ENCODE assay signal across 8 mouse cellular contexts in genomic region chr11:94385977-94386771, GRCm38 (mm10). TPM values are rescaled to one million over a fixed set of nuclear protein-coding genes. Genes with fewer than 3 reads are reported as not detected.
DNase-seq lines count a peak whose midpoint lies in the region; ATAC-seq and TF ChIP-seq lines count a peak whose summit lies in the region.

No protein-coding gene starts in this region.

- 0 out of 2 replicates have a peak, but pooled peaks have one; percentile 31 for ATAC-seq in hindbrain, embryonic 14.5 days (ENCODE audit: low FRiP score)
- ATAC-seq in limb, embryonic 14.5 days (ENCODE audit: low FRiP score, low read depth): no peak
- ATAC-seq in midbrain, embryonic 12.5 days (ENCODE audit: low FRiP score, low read depth): no peak

- no peak overlapping the region for H3K4me3 ChIP-seq in embryonic facial prominence, embryonic 10.5 days
- H3K4me3 ChIP-seq in hindbrain, embryonic 14.5 days (replicated peaks; ENCODE audit: low read length): no peak overlapping the region
- H3K4me3 ChIP-seq in limb, embryonic 14.5 days (replicated peaks; ENCODE audit: low read length): no peak overlapping the region
- no peak overlapping the region for H3K4me3 ChIP-seq in midbrain, embryonic 12.5 days

- no peak overlapping the region for H3K9ac ChIP-seq in hindbrain, embryonic 14.5 days
- no peak overlapping the region for H3K9ac ChIP-seq in limb, embryonic 14.5 days (ENCODE audit: low read depth, low read length, severe bottlenecking)
- H3K9ac ChIP-seq in midbrain, embryonic 12.5 days (replicated peaks): no peak overlapping the region

- no peaks in the 10 kb centered on the region for H3K9me3 ChIP-seq in embryonic facial prominence, embryonic 10.5 days
- no peaks in the 10 kb centered on the region for H3K9me3 ChIP-seq in hindbrain, embryonic 14.5 days (ENCODE audit: control insufficient read depth, low read length)
- H3K9me3 ChIP-seq in limb, embryonic 14.5 days (ENCODE audit: control insufficient read depth, low read length): no peaks in the 10 kb centered on the region
- no peaks in the 10 kb centered on the region for H3K9me3 ChIP-seq in midbrain, embryonic 12.5 days

- TF ChIP-seq POLR2A in limb, embryonic 14.5 days (IDR thresholded peaks at IDR 0.05; ENCODE audit: borderline replicate concordance, extremely low read depth, insufficient read depth, insufficient read length): no peak

- peaks cover 13% of the 10 kb centered on the region for H3K27me3 ChIP-seq in embryonic facial prominence, embryonic 10.5 days (replicated peaks; ENCODE audit: low read depth, poor library complexity, severe bottlenecking)
- no peaks in the 10 kb centered on the region for H3K27me3 ChIP-seq in hindbrain, embryonic 14.5 days (ENCODE audit: control insufficient read depth, insufficient read depth, low read length)
- no peaks in the 10 kb centered on the region for H3K27me3 ChIP-seq in limb, embryonic 14.5 days (ENCODE audit: control insufficient read depth, insufficient read depth, low read length)
- H3K27me3 ChIP-seq in midbrain, embryonic 12.5 days: peaks cover 1% of the 10 kb centered on the region; the same call in 1 of the 2 replicates

- no peaks in the 10 kb centered on the region for H3K36me3 ChIP-seq in embryonic facial prominence, embryonic 10.5 days (replicated peaks)
- H3K36me3 ChIP-seq in hindbrain, embryonic 14.5 days (replicated peaks; ENCODE audit: control insufficient read depth, insufficient read depth): no peaks in the 10 kb centered on the region
- no peaks in the 10 kb centered on the region for H3K36me3 ChIP-seq in limb, embryonic 14.5 days (ENCODE audit: control insufficient read depth, insufficient read depth, low read length)
- H3K36me3 ChIP-seq in midbrain, embryonic 12.5 days: no peaks in the 10 kb centered on the region

- peak; percentile 35 to 49 for DNase-seq in spleen, adult 18-20 months
- DNase-seq in spleen, adult 12 weeks (ENCODE audit: low spot score): no peak
- peak; percentile 30 for DNase-seq in embryonic facial prominence, embryonic 10.5 days (ENCODE audit: low spot score)
- no peak for DNase-seq in hindbrain, embryonic 14.5 days (ENCODE audit: low spot score)
- DNase-seq in limb, embryonic 14.5 days (ENCODE audit: low spot score): peak; percentile 22
- DNase-seq in thymus, postnatal 0 days (ENCODE audit: low spot score): peak; percentile 66
- no peak for DNase-seq in testis, postnatal 14 days (ENCODE audit: low spot score)

- no peak overlapping the region for H3K4me2 ChIP-seq in hindbrain, embryonic 14.5 days (replicated peaks)
- no peak overlapping the region for H3K4me2 ChIP-seq in limb, embryonic 14.5 days (replicated peaks; ENCODE audit: low read depth, low read length, severe bottlenecking)
- 0 out of 2 replicates have a peak overlapping the region, but pooled peaks have one; percentile 15 for H3K4me2 ChIP-seq in midbrain, embryonic 12.5 days (replicated peaks)

- 0 out of 2 replicates have a peak overlapping the region, but pooled peaks have one; percentile 12 for H3K27ac ChIP-seq in embryonic facial prominence, embryonic 10.5 days (replicated peaks)
- H3K27ac ChIP-seq in hindbrain, embryonic 14.5 days: no peak overlapping the region
- no peak overlapping the region for H3K27ac ChIP-seq in limb, embryonic 14.5 days (replicated peaks; ENCODE audit: low read depth, low read length)
- H3K27ac ChIP-seq in midbrain, embryonic 12.5 days (replicated peaks): peak overlapping the region; percentile 26; the same call in 1 of the 2 replicates

- 41% methylated on average over 12 of the region's 12 CpGs for WGBS in embryonic facial prominence, embryonic 10.5 days
- 16% methylated on average over 12 of the region's 12 CpGs for WGBS in hindbrain, embryonic 14.5 days
- 11% methylated on average over 12 of the region's 12 CpGs for WGBS in limb, embryonic 14.5 days
- 23% methylated on average over 12 of the region's 12 CpGs for WGBS in midbrain, embryonic 12.5 days

- peaks cover 23% of the 10 kb centered on the region for H3K4me1 ChIP-seq in embryonic facial prominence, embryonic 10.5 days
- 0 out of 2 replicates have a peak, but pooled peaks cover 9% of the 10 kb centered on the region for H3K4me1 ChIP-seq in hindbrain, embryonic 14.5 days (replicated peaks; ENCODE audit: control insufficient read depth, insufficient read depth, low read length)
- peaks cover 7% of the 10 kb centered on the region; the same call in 1 of the 2 replicates for H3K4me1 ChIP-seq in limb, embryonic 14.5 days (ENCODE audit: control insufficient read depth, insufficient read depth, low read length)
- peaks cover 10% of the 10 kb centered on the region for H3K4me1 ChIP-seq in midbrain, embryonic 12.5 days

RNA-seq across cellular contexts. Expression of gene Abcc3, which starts 6.6 kb away (rescaled TPM):
- polyA plus RNA-seq in embryonic facial prominence, embryonic 10.5 days (2016; fragmentation: Nextera tagmentation; extraction: Ambion mirVana): 0.23 and 0.24 TPM in 2 replicates
- 0.85 and 1.1 TPM in 2 replicates for polyA plus RNA-seq in hindbrain, embryonic 14.5 days (2014; fragmentation: Nextera tagmentation; extraction: Ambion mirVana)
- 1.0 and 1.6 TPM in 2 replicates for polyA plus RNA-seq in limb, embryonic 14.5 days (2012; rRNA removed)
- 1.3 and 1.5 TPM in 2 replicates for polyA plus RNA-seq in limb, embryonic 14.5 days (2014; fragmentation: Nextera tagmentation; extraction: Ambion mirVana)
- polyA plus RNA-seq in midbrain, embryonic 12.5 days (2016; fragmentation: Nextera tagmentation; extraction: Ambion mirVana): 0.57 and 0.89 TPM in 2 replicates
- polyA plus RNA-seq in thymus, postnatal 0 days (2015; fragmentation: Nextera tagmentation; extraction: Ambion mirVana): 2.6 and 2.8 TPM in 2 replicates

RNA-seq across cellular contexts. Expression of gene Ankrd40, which starts 58.4 kb away (rescaled TPM):
- polyA plus RNA-seq in embryonic facial prominence, embryonic 10.5 days (2016; fragmentation: Nextera tagmentation; extraction: Ambion mirVana): 14.8 and 15.3 TPM in 2 replicates
- 12.8 and 12.9 TPM in 2 replicates for polyA plus RNA-seq in hindbrain, embryonic 14.5 days (2014; fragmentation: Nextera tagmentation; extraction: Ambion mirVana)
- polyA plus RNA-seq in limb, embryonic 14.5 days (2012; rRNA removed): 72.7 and 74.4 TPM in 2 replicates
- polyA plus RNA-seq in limb, embryonic 14.5 days (2014; fragmentation: Nextera tagmentation; extraction: Ambion mirVana): 30.3 and 30.9 TPM in 2 replicates
- polyA plus RNA-seq in midbrain, embryonic 12.5 days (2016; fragmentation: Nextera tagmentation; extraction: Ambion mirVana): 19.7 and 21.7 TPM in 2 replicates
- 16.2 and 20.0 TPM in 2 replicates for polyA plus RNA-seq in thymus, postnatal 0 days (2015; fragmentation: Nextera tagmentation; extraction: Ambion mirVana)

Comparison
In these comparisons a context has a peak if more than half of its experiments do, and no peak if none do; other contexts are left out.
1. DNase-seq: peak in spleen, adult 18-20 months (2 of 2), embryonic facial prominence, embryonic 10.5 days (single experiment), limb, embryonic 14.5 days (single experiment) and thymus, postnatal 0 days (single experiment); none in spleen, adult 12 weeks (single experiment), hindbrain, embryonic 14.5 days (single experiment) and testis, postnatal 14 days (single experiment).
2. H3K27ac ChIP-seq: peak in embryonic facial prominence, embryonic 10.5 days (single experiment) and midbrain, embryonic 12.5 days (single experiment); none in hindbrain, embryonic 14.5 days (single experiment) and limb, embryonic 14.5 days (single experiment).